ENCODE assay signal across 14 mouse cellular contexts in the genomic region with DNA sequence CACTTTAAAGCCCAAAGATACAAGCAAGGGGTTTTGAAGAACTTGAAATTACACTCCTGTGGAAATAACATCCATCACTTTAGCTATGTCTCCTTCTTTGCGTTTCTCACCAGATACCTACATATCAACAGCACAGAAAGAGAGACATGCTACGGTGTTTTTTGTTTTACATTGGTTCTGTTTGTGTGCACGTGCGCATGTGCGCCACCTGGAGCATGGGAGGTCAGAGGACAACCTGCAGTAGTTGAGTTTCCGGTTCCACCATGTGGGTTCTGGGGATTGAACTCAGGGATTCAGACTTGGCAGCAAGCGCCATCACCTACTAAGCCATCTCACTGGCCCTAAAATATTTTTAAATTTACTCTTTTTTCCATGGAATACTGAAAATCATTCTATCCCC. TPM values are rescaled to one million over a fixed set of nuclear protein-coding genes. Genes with fewer than 3 reads are reported as not detected.
DNase-seq lines count a peak whose midpoint lies in the region; ATAC-seq and TF ChIP-seq lines count a peak whose summit lies in the region.
"Had no signal": no experiment of that assay in that cellular context is flagged by ENCODE, and none has a peak within 500 bp of the region (broad histone marks: within the 10 kb centered on the region; RNA-seq: fewer than 3 reads in every experiment).

No protein-coding gene starts in this region.

- TF ChIP-seq EP300 in lung, postnatal 0 days (IDR thresholded peaks at IDR 0.05) = no peak

- ATAC-seq in cerebellum, adult (ENCODE audit: insufficient number of reproducible peaks, low FRiP score, low TSS enrichment) = no peak
- no peak for ATAC-seq in lung, postnatal 0 days
- ATAC-seq in granulocyte monocyte progenitor cell, adult 5-6 weeks (replicated peaks; ENCODE audit: poor library complexity, severe bottlenecking) = 0 out of 2 replicates have a peak, but pooled peaks have one; percentile 33
- ATAC-seq: forebrain, embryonic 14.5 days had no signal

- no peak overlapping the region for H3K4me3 ChIP-seq in cerebellum, adult 2 months (replicated peaks; ENCODE audit: insufficient read depth, low read depth, low read length)
- no peak overlapping the region for H3K4me3 ChIP-seq in lung, postnatal 0 days (ENCODE audit: low read depth, low read length)
- H3K4me3 ChIP-seq: embryonic facial prominence, embryonic 13.5 days had no signal

- TF ChIP-seq CTCF in cerebellum, adult 2 months (IDR thresholded peaks at IDR 0.05; ENCODE audit: borderline replicate concordance, insufficient read depth, low read depth, low read length) = peak; percentile 26; the same call in 1 of the 2 replicates
- peak; percentile 36; the same call in 1 of the 2 replicates for TF ChIP-seq CTCF in lung, postnatal 0 days (IDR thresholded peaks at IDR 0.05)

- no peaks in the 10 kb centered on the region for H3K36me3 ChIP-seq in lung, postnatal 0 days (ENCODE audit: insufficient read depth, low read length)
- H3K36me3 ChIP-seq: embryonic facial prominence, embryonic 13.5 days had no signal

- H3K4me2 ChIP-seq in lung, postnatal 0 days (replicated peaks; ENCODE audit: low read depth, low read length) = no peak overlapping the region
- H3K4me2 ChIP-seq: embryonic facial prominence, embryonic 13.5 days; midbrain, embryonic 11.5 days had no signal

- H3K4me1 ChIP-seq in cerebellum, adult 2 months (ENCODE audit: control insufficient read depth, insufficient read depth, low read length) = no peaks in the 10 kb centered on the region; the same call in 1 of the 2 replicates
- H3K4me1 ChIP-seq in lung, postnatal 0 days (ENCODE audit: insufficient read depth, low read depth, low read length) = no peaks in the 10 kb centered on the region

- no peaks in the 10 kb centered on the region for H3K9me3 ChIP-seq in lung, postnatal 0 days (ENCODE audit: low read length)

- H3K27ac ChIP-seq in cerebellum, adult 2 months (ENCODE audit: insufficient read depth, low read length) = no peak overlapping the region
- no peak overlapping the region for H3K27ac ChIP-seq in lung, postnatal 0 days (ENCODE audit: low read length)
- H3K27ac ChIP-seq: embryonic facial prominence, embryonic 13.5 days had no signal

- H3K9ac ChIP-seq in lung, postnatal 0 days (replicated peaks; ENCODE audit: low read depth) = no peak overlapping the region
- H3K9ac ChIP-seq: embryonic facial prominence, embryonic 13.5 days had no signal

- no peaks in the 10 kb centered on the region for H3K27me3 ChIP-seq in cerebellum, adult 2 months (ENCODE audit: control insufficient read depth, insufficient read depth, low read length)
- H3K27me3 ChIP-seq in lung, postnatal 0 days (replicated peaks; ENCODE audit: insufficient read depth, low read length) = no peaks in the 10 kb centered on the region
- H3K27me3 ChIP-seq: embryonic facial prominence, embryonic 13.5 days had no signal

- DNase-seq in cerebellum, adult 2 months = no peak
- DNase-seq in lung, postnatal 0 days (ENCODE audit: low spot score) = no peak
- DNase-seq in lung, postnatal 4 days = no peak
- peak; percentile 46 for DNase-seq in thymus, postnatal 4 days
- no peak for DNase-seq in adrenal gland, postnatal 14 days
- no peak for DNase-seq in adrenal gland, postnatal 10 days
- DNase-seq: cerebellum, adult 9-11 months; gastrocnemius, postnatal 36 days; heart, postnatal 10 days had no signal

- 91% methylated on average over 7 of the region's 7 CpGs for WGBS in cerebellum, adult 2 months
- WGBS in lung, postnatal 0 days = 88% methylated on average over 7 of the region's 7 CpGs

- no peak for TF ChIP-seq POLR2A in cerebellum, adult 2 months (IDR thresholded peaks at IDR 0.05; ENCODE audit: borderline replicate concordance, insufficient read depth, low read length)

RNA-seq across cellular contexts. Expression of a gene that starts 20.9 kb away (rescaled TPM):
- polyA plus RNA-seq in cerebellum, adult 2 months (2012; rRNA removed) = 206 and 213 TPM in 2 replicates
- polyA plus RNA-seq in lung, postnatal 0 days (2015; fragmentation: Nextera tagmentation; extraction: Ambion mirVana) = 25.8 and 27.8 TPM in 2 replicates
- total RNA-seq in granulocyte monocyte progenitor cell, adult 5-6 weeks (2014; fragmentation: Nextera tagmentation) = 46.4 and 67.3 TPM in 2 replicates
- 72.6 and 73.2 TPM in 2 replicates for total RNA-seq in granulocyte monocyte progenitor cell, adult 5-6 weeks (2017)
- 26.0 and 31.1 TPM in 2 replicates for total RNA-seq in adrenal gland, postnatal 14 days (2021)
- 10 to 100 TPM; 27.3 to 38.4 TPM for total RNA-seq in adrenal gland, postnatal 10 days (2021)
